Mouse (Mus musculus): Measurements from ENCODE around the gene Wnt10b.
"Not testable (repeated sequence)": the region's sequence is repeated elsewhere in the genome, so short reads cannot be mapped to it uniquely, and the experiment has no call there.

Gene Wnt10b

DNA sequence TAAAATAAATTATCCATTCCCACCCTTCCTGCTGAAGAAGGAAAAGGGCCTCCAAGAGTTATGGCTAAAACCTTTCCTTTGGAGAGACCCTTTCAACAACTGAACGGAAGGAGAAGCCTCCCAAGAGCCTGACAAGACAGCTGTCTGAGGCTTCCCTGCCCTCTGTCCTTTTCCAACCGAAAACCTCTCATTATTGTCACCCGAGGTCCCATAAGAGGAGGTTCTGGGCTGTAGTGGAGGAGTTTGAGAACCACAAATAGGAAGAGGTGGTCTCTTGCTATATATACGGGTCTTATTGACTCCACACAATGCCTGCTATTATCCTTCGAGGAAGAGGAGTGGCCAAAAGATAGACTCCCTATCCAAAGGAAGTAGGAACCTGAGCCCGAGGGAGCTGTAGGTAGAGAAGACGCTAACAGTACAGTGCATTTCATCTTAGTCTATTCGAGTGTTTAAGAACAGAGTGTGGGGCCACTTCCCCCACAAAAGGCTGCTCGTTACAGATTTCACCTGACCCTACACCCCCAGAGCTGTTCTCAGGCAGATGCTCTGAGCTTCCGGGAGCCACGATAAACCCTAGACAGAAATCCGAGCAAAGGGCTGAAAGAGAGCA, 6.0 kb downstream of the Wnt10b start:
- no peak for DNase-seq

- no peak for DNase-seq
These were observed 9.7 kb downstream of the Wnt10b start for GRCm38 (mm10) chr15:98768259-98768658.

DNA sequence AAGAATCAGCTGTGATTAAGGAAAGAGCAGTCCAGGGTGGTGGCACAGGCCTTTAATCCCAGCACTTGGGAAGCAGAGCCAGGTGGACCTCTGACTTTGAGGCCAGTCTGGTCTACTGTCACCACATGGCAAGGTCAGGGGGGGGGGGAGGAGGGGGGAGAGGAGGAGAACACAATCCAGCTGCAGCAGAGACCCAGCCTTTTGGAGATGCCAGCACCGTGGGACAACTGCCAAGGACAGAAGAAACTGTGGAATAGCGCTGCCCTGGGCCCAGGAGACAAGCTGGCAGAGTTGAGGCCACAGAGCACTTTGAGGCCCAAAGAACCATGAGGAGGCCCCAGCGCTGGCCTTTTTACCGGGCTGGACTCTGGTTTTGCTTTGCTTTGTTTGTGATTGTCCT, 12.0 kb downstream of the Wnt10b start:
- DNase-seq = no peak

- DNase-seq = peak; percentile 98
These were observed 15.1 kb downstream of the Wnt10b start, which contains the start of gene Arf3 for GRCm38 (mm10) chr15:98762670-98763529. Gene Arf3, minus strand, starts transcription at chr15:98763214.

DNA sequence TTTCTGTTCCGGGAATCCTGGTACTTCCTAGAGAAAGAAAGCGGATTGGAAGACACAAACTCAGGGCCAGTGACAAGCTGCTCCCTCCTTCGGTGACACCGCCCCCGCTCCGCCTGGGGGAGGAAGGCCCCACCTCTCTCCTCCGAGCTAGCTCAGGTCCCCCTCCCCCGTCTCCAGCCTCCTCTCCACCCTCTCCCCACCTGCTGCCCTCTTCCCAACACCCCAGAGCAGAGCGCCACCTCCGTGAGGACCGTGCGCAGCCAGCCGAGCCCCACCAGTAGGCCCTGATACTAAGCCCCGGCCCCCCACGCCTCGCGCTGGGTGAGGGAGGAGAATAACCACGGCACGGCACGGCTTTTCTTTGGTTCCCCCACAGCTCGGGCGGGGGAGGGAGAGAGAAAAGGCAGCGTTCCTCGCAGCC, 15.7 kb downstream of the Wnt10b start:
- DNase-seq = peak; percentile 74 to 80

- DNase-seq = no peak
These were observed 23.8 kb downstream of the Wnt10b start for GRCm38 (mm10) chr15:98754125-98754524.

DNA sequence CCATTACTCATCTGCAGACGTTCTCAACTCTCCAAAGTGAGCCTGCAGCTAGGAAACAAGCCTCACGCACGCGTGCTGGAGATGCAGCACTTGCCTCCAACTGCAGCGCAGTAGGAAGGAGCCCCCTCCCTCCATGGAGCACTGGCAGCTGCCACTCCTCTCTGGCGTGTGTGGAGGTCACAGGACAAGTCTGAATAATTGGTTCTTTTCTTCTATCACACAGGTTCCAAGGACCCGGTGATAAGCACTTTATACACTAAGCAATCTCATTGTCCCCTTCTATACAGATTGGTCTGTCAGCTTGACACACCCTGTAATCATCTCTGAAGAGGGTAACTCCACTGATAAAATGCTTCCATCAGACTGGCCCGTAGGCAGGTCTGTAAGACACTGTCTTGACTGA, 24.9 kb downstream of the Wnt10b start:
- DNase-seq = no peak

DNA sequence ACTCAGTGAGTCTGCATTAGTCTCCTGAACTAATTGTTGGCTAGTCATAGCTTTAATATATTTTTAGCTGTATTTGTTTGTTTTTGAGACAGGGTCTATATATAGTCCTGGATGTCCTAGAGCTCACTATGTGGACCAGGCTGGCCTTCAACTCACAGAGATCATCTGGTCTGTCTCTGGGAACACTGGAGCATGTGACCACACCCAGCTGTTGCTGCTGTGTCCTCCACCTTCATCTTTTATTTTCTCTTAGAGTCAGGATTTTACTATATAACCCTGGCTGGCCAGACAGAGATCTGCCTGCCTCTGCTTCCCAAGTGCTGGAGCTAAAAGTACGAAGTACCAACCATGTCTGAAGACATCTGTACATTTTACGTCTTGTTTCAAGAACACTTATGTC, 28.9 kb downstream of the Wnt10b start:
- DNase-seq = no peak

DNA sequence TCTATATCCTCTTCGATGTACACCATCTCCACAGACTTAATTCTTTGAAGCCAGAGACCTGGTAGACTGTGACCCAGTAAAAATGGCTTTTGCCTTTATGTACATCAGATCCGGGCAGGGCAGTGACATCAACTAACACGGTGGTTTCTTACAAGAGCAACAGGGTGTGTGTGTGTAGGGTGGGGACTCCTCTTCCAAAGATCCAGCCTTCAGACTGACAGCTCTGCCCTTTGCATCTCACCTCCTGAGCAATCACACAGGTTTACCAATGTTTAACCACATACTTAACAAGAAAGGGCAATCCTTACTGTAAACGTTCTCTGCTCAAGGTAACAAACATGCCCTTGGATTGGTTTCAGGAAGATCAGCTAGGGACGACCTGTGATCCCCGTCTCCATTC, 30.7 kb downstream of the Wnt10b start:
- DNase-seq = no peak

DNA sequence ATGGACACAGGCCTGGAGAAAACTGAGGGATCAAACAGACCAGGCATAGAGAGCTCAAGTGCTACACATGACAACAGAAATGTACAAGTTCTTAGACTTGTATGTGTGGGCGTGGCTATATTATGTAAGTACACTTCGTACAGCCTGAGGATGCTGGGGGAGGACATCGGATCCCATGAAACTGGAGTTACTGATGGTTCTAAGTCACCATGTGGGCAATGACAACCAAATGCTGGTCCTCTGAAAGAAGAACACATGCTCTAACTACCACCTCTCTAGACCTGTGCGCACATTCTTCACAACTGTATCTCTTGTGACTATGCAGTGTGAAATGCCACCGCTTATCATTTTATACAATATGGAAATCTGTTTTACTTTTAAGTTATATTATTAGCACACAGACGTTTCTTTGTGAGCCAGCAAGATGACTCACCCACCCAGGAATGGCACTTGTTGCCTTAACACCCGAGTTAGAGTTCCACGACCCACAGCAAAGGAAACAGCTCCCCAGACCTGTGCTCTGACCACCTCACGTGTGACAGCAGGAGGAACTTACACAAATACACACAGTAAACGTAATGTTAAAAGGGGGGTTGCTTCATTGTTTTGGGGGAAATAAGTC, 31.5 kb downstream of the Wnt10b start:
- DNase-seq = no peak

GRCm38 (mm10) chr15:98743863-98744262, 34.1 kb downstream of the Wnt10b start:
- not testable (repeated sequence) for DNase-seq

DNA sequence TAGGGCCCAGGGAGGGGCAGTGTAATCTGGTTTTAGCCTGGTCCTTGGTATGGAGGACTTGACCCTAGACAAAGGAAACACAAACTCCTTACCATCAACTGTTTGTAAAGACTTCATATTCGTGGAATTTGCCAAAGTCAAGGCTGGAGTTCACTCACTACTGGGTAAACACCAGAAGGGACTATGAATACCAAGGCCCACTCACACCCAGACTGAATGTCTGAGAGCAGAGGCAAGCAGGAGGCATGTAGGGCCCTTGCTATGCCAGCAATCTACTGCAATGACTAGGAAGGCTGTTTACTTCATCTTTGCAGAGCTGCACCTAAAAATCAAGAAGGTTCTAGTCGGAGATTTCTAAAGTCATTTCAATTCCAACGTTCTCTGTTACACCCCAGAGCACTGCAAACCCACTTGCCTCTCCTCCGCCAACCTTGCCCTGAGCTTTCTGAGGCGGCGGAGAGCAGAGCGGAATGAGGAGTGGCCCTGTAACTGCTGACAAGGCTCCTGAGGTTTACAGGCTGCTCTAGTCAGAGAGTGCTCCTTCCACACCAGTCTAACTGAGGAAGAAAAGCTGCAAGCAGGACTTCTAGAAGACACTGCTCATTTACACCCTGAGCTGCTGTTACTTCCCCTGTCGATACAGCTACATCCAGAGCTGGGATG, 35.1 kb downstream of the Wnt10b start:
- no peak for DNase-seq

GRCm38 (mm10) chr15:98740219-98740618, 37.7 kb downstream of the Wnt10b start:
- DNase-seq = no peak

DNA sequence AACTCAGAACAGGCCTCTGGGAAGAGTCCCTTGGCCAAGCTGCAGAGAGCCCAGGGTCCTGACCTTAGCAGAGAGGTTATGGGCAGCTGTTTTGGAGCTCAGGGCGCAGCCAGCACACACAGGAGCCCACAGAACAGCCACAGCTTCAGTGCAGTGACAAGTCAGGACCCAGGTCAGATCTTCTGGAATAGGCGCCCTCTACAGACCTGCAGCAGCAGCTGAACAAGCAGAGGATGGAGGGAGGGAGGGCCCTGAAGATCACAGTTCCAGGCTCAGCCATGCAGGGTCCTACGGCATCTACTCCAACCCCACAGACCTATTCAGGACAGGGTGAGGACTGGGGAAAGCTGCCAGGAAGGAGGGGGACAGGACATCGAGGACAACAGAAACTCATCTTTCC, 39.2 kb downstream of the Wnt10b start:
- DNase-seq = no peak

GRCm38 (mm10) chr15:98737881-98738280, 40.1 kb downstream of the Wnt10b start:
- DNase-seq = no peak

- no peak for DNase-seq
These were observed 41.4 kb downstream of the Wnt10b start for GRCm38 (mm10) chr15:98736521-98736920.

- DNase-seq = no peak
These were observed 43.9 kb downstream of the Wnt10b start for GRCm38 (mm10) chr15:98733976-98734566.

GRCm38 (mm10) chr15:98733370-98733769, 44.6 kb downstream of the Wnt10b start:
- no peak for DNase-seq

- DNase-seq = no peak
These were observed 45.9 kb downstream of the Wnt10b start for GRCm38 (mm10) chr15:98732006-98732531.

DNA sequence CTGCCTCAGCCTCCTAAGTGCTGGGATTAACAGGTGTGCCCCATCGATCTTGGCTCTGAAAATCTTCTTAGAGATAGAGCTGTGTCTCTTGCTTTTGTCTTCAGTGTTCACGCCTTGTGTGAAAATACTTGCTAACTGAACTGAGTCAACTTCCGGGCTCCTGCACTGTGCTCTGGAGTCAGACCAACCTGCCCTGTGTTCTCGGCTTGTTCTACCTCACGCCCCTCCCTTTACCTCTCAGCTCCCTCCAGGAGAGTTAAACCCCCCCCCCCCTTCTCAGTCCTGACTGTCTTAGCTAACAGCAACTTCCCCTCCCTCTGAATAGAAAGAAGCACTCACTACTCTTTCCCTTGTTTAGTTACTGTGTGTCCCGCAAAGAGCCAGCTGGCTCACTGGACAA, 47.2 kb downstream of the Wnt10b start:
- no peak for DNase-seq

- DNase-seq = no peak
These were observed 48.0 kb downstream of the Wnt10b start for GRCm38 (mm10) chr15:98729791-98730545.

DNA sequence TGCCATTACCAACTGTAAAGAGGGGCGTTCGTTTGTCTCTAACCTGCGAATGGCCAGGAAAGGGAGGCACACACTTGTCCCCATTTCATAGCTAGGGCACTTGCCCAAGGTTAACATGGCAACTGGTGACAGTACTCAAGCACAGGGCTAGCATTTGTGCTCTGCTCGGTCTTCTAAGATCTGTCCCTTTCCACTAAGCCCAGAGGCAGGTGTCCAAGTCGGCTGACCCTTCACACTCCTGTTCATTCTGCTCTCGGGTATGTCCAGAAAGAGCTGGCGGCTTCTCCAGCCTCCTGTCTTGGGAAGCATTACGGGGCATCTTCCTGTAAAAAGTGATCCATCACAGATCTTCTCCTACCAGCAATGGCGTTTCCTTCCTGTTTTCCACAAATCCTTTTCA, 49.6 kb downstream of the Wnt10b start:
- no peak for DNase-seq
